ENCODE assay signal across 28 mouse cellular contexts in the genomic region with DNA sequence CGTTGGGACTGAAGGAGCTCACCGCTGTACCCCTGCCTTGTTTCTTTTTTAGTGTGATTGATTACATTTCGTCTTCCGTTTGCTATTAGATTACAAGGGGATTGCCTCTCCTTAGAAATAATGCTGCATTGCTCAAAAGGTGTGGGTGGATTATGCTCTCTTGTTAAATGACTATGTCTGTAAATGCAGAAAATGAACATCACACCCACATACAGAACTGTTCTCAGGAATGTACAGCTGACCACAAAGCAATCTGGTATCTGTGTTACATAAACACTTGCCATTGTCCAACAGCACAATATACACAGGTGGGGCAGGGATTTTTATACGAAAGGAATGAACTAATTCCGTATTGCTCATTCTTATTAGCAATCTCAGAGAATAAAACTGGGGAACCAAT.
"Had no signal": no experiment of that assay in that cellular context is flagged by ENCODE, and none has a peak within 500 bp of the region (broad histone marks: within the 10 kb centered on the region; RNA-seq: fewer than 3 reads in every experiment).

No protein-coding gene starts in this region.

- H3K27ac ChIP-seq: heart, adult 2 months; heart, embryonic 13.5 days; heart, embryonic 15.5 days; hindbrain, embryonic 10.5 days; hindbrain, embryonic 12.5 days; hindbrain, embryonic 14.5 days; kidney, embryonic 15.5 days; kidney, postnatal 0 days; limb, embryonic 13.5 days; limb, embryonic 15.5 days; liver, embryonic 12.5 days; liver, embryonic 14.5 days had no signal

- H3K9me3 ChIP-seq: heart, embryonic 13.5 days; heart, embryonic 15.5 days; hindbrain, embryonic 10.5 days; hindbrain, embryonic 12.5 days; kidney, embryonic 15.5 days; limb, embryonic 13.5 days; limb, embryonic 15.5 days; liver, embryonic 12.5 days had no signal

- H3K9ac ChIP-seq: heart, embryonic 13.5 days; heart, embryonic 15.5 days; hindbrain, embryonic 12.5 days; hindbrain, embryonic 14.5 days; kidney, embryonic 15.5 days; limb, embryonic 13.5 days; limb, embryonic 15.5 days; liver, embryonic 12.5 days; liver, embryonic 14.5 days had no signal

- H3K4me1 ChIP-seq: heart, embryonic 13.5 days; heart, embryonic 15.5 days; hindbrain, embryonic 10.5 days; hindbrain, embryonic 12.5 days; kidney, embryonic 15.5 days; limb, embryonic 13.5 days; limb, embryonic 15.5 days; liver, embryonic 12.5 days had no signal

- DNase-seq: gastrocnemius, postnatal 14 days; gastrocnemius, postnatal 36 days; heart, adult 11 months; heart, adult 2 months; heart, postnatal 4 days; kidney, adult 11 months; kidney, adult 2 months; kidney, adult 9 months; kidney, postnatal 14 days; kidney, postnatal 36 days; layer of hippocampus, adult 9-11 months; layer of hippocampus, postnatal 36 days; left cerebral cortex, postnatal 4 days; lung, adult 18-20 months had no signal

- H3K36me3 ChIP-seq: heart, embryonic 13.5 days; heart, embryonic 15.5 days; hindbrain, embryonic 10.5 days; hindbrain, embryonic 12.5 days; kidney, embryonic 15.5 days; limb, embryonic 13.5 days; limb, embryonic 15.5 days; liver, embryonic 12.5 days had no signal

- H3K4me2 ChIP-seq: heart, embryonic 11.5 days; heart, embryonic 13.5 days; heart, embryonic 15.5 days; hindbrain, embryonic 12.5 days; hindbrain, embryonic 14.5 days; kidney, embryonic 15.5 days; limb, embryonic 13.5 days; limb, embryonic 15.5 days; liver, embryonic 12.5 days had no signal

- H3K27me3 ChIP-seq: heart, embryonic 13.5 days; heart, embryonic 15.5 days; hindbrain, embryonic 12.5 days; kidney, embryonic 15.5 days; limb, embryonic 13.5 days; limb, embryonic 15.5 days; liver, embryonic 12.5 days had no signal

- ATAC-seq: hindbrain, embryonic 16.5 days; intestine, embryonic 16.5 days; liver, embryonic 12.5 days had no signal

- H3K4me3 ChIP-seq: heart, adult 2 months; heart, embryonic 13.5 days; heart, embryonic 15.5 days; hindbrain, embryonic 10.5 days; hindbrain, embryonic 12.5 days; kidney, embryonic 15.5 days; limb, embryonic 13.5 days; limb, embryonic 15.5 days; liver, embryonic 12.5 days had no signal
